Mouse (Mus musculus) erythroblast, adult 5-6 weeks (primary cell): ENCODE measurements around the gene Olfr1313. TPM values are rescaled to one million over a fixed set of nuclear protein-coding genes. Genes with fewer than 3 reads are reported as not detected.
"Not testable (repeated sequence)": the region's sequence is repeated elsewhere in the genome, so short reads cannot be mapped to it uniquely, and the experiment has no call there.

Experiments
- ATAC-seq: replicated peaks from 2 replicates; pipeline ENCODE4 v1.8.0; 2016; ENCODE audit warnings: moderate number of reproducible peaks, mild to moderate bottlenecking, moderate TSS enrichment, inconsistent platforms; ENCODE audit not compliant: poor library complexity, low FRiP score, severe bottlenecking
- total RNA-seq, 2 experiments: library from RNA; stranded (forward) in 1 of 2; stranded (reverse) in 1 of 2; fragments of 150-400 nt in 1 of 2; fragments of 200-764, 138-1000 nt in 1 of 2; gene quantifications; 2 replicates each; pipeline versions ENCODE4 v1.2.3 to v1.2.4; 2015 to 2017; ENCODE audit warnings: low replicate concordance in 2 of 2

The Olfr1313 gene
- not detected in 2 replicates for total RNA-seq (2015; ENCODE audit: low replicate concordance)
- not detected in 2 replicates for total RNA-seq (2017; ENCODE audit: low replicate concordance)

DNA sequence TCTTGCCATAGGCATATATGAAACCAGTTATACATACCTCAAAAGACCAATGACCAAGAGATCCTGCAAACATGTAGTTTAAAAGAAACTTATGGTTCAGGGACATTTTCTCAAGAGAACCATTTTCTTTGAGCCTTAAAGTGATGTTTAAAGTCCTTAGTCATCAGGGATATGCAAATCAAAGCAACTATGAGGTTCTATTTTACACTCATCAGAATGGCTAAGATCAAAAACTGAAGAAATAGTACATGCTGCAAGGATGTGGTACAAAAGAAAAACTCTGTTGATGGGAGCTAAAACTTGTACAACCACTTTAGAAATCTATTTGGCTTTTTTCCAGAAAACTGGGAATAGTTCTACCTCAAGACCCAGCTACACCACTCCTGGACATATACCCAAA, at the start of gene Olfr1313:
Olfr1313 (minus strand) TSS at position 101 of the 400 bp plus-strand sequence.
- no peak for ATAC-seq

DNA sequence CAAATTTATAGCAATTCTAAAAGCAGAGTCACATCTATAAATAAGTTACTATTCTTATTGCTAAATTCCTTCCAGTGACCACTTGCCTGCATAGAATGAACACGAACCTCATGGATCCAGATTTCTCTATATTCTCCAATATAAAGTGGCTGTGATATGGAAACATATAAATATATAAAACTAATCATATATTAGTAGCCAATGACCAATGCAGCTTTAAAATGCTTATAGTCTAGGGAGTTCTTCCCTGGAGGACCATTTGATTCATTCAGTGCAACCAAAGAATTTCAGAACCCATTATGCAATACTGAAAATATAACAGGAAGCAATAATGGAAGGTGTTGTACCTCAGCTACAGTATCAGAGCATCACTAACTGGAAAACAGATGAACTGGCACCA, 37.7 kb upstream of the Olfr1313 start, which contains the start of gene Olfr1315-ps1:
Olfr1315-ps1 (minus strand) TSS at position 101 of the 400 bp plus-strand sequence.
- no peak for ATAC-seq

DNA sequence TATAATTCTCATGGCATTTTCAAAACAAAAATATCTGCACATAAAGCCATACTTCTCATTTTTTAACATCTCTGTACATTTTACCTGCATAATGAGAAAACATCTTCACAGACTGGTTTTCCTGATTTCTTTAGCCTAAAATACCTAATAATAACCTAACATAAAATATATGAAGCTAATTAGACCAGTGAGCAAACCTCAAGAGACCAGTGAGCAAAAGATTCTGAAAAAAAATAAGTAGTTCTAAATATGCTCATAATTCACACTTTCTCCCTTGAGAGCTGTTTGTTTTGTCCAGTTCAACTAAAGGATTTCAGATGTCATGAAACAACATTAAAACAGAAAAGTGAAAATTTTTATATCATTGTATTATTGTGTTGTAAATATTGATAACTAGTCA, 19.0 kb upstream of the Olfr1313 start, which contains the start of gene Olfr1314:
Olfr1314 (minus strand) TSS at position 101 of the 400 bp plus-strand sequence.
- ATAC-seq = no peak

DNA sequence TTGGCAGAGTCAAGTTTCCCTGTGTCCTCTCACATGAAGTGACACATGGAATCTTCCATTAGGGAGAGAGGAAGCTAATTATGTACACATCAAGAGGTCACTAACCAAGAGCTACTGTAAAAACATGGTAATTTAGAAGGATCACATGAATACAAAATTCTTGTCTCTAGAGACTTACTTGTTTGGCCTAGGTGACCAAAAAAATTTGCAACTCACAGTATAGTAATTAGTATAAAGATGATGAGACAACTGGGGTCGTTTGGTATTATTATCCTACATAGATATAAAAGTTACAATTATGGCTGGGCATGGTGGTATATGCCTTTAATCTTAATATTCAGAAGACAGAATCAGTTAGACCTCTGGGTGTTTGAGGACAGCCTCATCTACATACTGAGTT, 27.5 kb downstream of the Olfr1313 start, which contains the start of gene Olfr1312:
Olfr1312 (minus strand) TSS at position 101 of the 400 bp plus-strand sequence.
- ATAC-seq = no peak

DNA sequence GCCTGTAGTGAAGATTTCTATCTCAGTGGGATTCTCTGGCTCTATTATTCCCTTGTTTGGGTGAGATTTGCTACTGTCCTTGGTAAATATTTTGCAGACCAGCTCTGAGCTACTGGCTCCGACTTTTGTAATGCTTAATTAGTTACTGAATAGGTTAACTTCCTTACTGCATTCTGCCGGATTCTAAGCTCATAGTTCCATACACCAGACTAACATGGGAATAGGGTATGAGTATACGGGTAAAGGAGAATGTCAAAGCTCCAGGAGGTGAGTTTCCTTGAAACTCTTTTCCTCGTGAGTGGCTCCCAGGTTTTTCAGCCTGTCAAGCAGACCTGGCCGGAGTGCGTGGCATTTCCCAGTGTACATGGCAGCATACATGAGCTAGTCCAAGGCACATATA, 50.7 kb downstream of the Olfr1313 start:
- ATAC-seq = not testable (repeated sequence)

DNA sequence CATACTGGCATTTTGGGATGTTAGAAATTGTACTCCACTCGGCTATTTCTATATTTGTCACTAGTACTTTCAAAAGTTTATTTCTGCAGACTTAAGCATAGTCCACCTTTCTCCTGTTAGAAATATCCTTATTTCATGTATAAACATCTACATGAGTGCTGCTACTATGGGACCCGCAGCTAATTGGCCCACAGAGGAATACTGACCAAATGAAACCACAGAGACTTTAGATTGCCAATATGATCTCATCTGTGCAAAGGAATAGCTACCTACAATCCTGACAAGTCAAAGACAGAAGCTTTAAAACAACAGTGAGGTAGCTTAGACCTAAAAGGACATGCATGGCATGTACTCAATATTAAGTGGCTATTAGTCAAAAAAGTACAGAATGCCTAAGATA, 53.3 kb downstream of the Olfr1313 start, which contains the start of gene Olfr1311:
Olfr1311 (minus strand) TSS at position 101 of the 400 bp plus-strand sequence.
- ATAC-seq = no peak

Other genes starting within 250 kb of the Olfr1313 start
- not detected in 2 replicates for gene Olfr1305, start 200.7 kb downstream of the Olfr1313 start, total RNA-seq (2015; ENCODE audit: low replicate concordance)
- not detected in 2 replicates for gene Olfr1305, start 200.7 kb downstream of the Olfr1313 start, total RNA-seq (2017; ENCODE audit: low replicate concordance)
- not detected in 2 replicates for gene Olfr1306, start 161.6 kb downstream of the Olfr1313 start, total RNA-seq (2015; ENCODE audit: low replicate concordance)
- not detected in 2 replicates for gene Olfr1306, start 161.6 kb downstream of the Olfr1313 start, total RNA-seq (2017; ENCODE audit: low replicate concordance)
- gene Olfr1307, start 128.4 kb downstream of the Olfr1313 start, total RNA-seq (2015; ENCODE audit: low replicate concordance) = not detected in 2 replicates
- gene Olfr1307, start 128.4 kb downstream of the Olfr1313 start, total RNA-seq (2017; ENCODE audit: low replicate concordance) = 0.14 TPM in 1 of 2 replicates, not detected in the other
- gene Olfr1308, start 112.9 kb downstream of the Olfr1313 start, total RNA-seq (2015; ENCODE audit: low replicate concordance) = not detected in 2 replicates
- gene Olfr1308, start 112.9 kb downstream of the Olfr1313 start, total RNA-seq (2017; ENCODE audit: low replicate concordance) = not detected in 2 replicates
- gene Olfr1309, start 87.6 kb downstream of the Olfr1313 start, total RNA-seq (2015; ENCODE audit: low replicate concordance) = not detected in 2 replicates
- not detected in 2 replicates for gene Olfr1309, start 87.6 kb downstream of the Olfr1313 start, total RNA-seq (2017; ENCODE audit: low replicate concordance)
- gene Olfr1310, start 65.1 kb downstream of the Olfr1313 start, total RNA-seq (2015; ENCODE audit: low replicate concordance) = not detected in 2 replicates
- gene Olfr1310, start 65.1 kb downstream of the Olfr1313 start, total RNA-seq (2017; ENCODE audit: low replicate concordance) = not detected in 2 replicates
- not detected in 2 replicates for gene Olfr1311, start 53.4 kb downstream of the Olfr1313 start, total RNA-seq (2015; ENCODE audit: low replicate concordance)
- gene Olfr1311, start 53.4 kb downstream of the Olfr1313 start, total RNA-seq (2017; ENCODE audit: low replicate concordance) = not detected in 2 replicates
- gene Olfr1312, start 27.6 kb downstream of the Olfr1313 start, total RNA-seq (2015; ENCODE audit: low replicate concordance) = not detected in 2 replicates
- gene Olfr1312, start 27.6 kb downstream of the Olfr1313 start, total RNA-seq (2017; ENCODE audit: low replicate concordance) = not detected in 2 replicates
- gene Olfr1314, start 18.9 kb upstream of the Olfr1313 start, total RNA-seq (2015; ENCODE audit: low replicate concordance) = not detected in 2 replicates
- not detected in 2 replicates for gene Olfr1314, start 18.9 kb upstream of the Olfr1313 start, total RNA-seq (2017; ENCODE audit: low replicate concordance)
- not detected in 2 replicates for gene Olfr1315-ps1, start 37.6 kb upstream of the Olfr1313 start, total RNA-seq (2015; ENCODE audit: low replicate concordance)
- not detected in 2 replicates for gene Olfr1315-ps1, start 37.6 kb upstream of the Olfr1313 start, total RNA-seq (2017; ENCODE audit: low replicate concordance)
- gene Olfr1316, start 57.1 kb upstream of the Olfr1313 start, total RNA-seq (2015; ENCODE audit: low replicate concordance) = not detected in 2 replicates
- not detected in 2 replicates for gene Olfr1316, start 57.1 kb upstream of the Olfr1313 start, total RNA-seq (2017; ENCODE audit: low replicate concordance)
- gene Olfr1317, start 62.5 kb upstream of the Olfr1313 start, total RNA-seq (2015; ENCODE audit: low replicate concordance) = not detected in 2 replicates
- gene Olfr1317, start 62.5 kb upstream of the Olfr1313 start, total RNA-seq (2017; ENCODE audit: low replicate concordance) = not detected in 2 replicates
- not detected in 2 replicates for gene Olfr1318, start 76.4 kb upstream of the Olfr1313 start, total RNA-seq (2015; ENCODE audit: low replicate concordance)
- not detected in 2 replicates for gene Olfr1318, start 76.4 kb upstream of the Olfr1313 start, total RNA-seq (2017; ENCODE audit: low replicate concordance)
- 5.4 and 8.6 TPM in 2 replicates for gene Lpcat4, start 161.6 kb upstream of the Olfr1313 start, total RNA-seq (2015; ENCODE audit: low replicate concordance)
- gene Lpcat4, start 161.6 kb upstream of the Olfr1313 start, total RNA-seq (2017; ENCODE audit: low replicate concordance) = 2.6 and 5.4 TPM in 2 replicates
- not detected in 2 replicates for gene Nutm1, start 181.4 kb upstream of the Olfr1313 start, total RNA-seq (2015; ENCODE audit: low replicate concordance)
- gene Nutm1, start 181.4 kb upstream of the Olfr1313 start, total RNA-seq (2017; ENCODE audit: low replicate concordance) = not detected in 2 replicates
- gene Nop10, start 184.1 kb upstream of the Olfr1313 start, total RNA-seq (2015; ENCODE audit: low replicate concordance) = 23.6 and 25.4 TPM in 2 replicates
- gene Nop10, start 184.1 kb upstream of the Olfr1313 start, total RNA-seq (2017; ENCODE audit: low replicate concordance) = 28.3 and 33.6 TPM in 2 replicates
- gene Slc12a6, start 188.0 kb upstream of the Olfr1313 start, total RNA-seq (2015; ENCODE audit: low replicate concordance) = 94.7 and 134 TPM in 2 replicates
- 97.9 and 119 TPM in 2 replicates for gene Slc12a6, start 188.0 kb upstream of the Olfr1313 start, total RNA-seq (2017; ENCODE audit: low replicate concordance)
- not detected in 2 replicates for gene Gm21985, start 188.5 kb upstream of the Olfr1313 start, total RNA-seq (2015; ENCODE audit: low replicate concordance)
- 0.60 and 8.5 TPM in 2 replicates for gene Gm21985, start 188.5 kb upstream of the Olfr1313 start, total RNA-seq (2017; ENCODE audit: low replicate concordance)